Mouse (Mus musculus): ENCODE results near the gene Lrrc74a. TPM values are rescaled to one million over a fixed set of nuclear protein-coding genes. Genes with fewer than 3 reads are reported as not detected.

Gene Lrrc74a
- total RNA-seq, 2 experiments from 2014 or later: not detected

- no peak for DNase-seq
These were observed 70.7 kb downstream of the Lrrc74a start for GRCm38 (mm10) chr12:86804857-86805256.

GRCm38 (mm10) chr12:86805315-86805714 lies 71.1 kb downstream of the Lrrc74a start:
- no peak for DNase-seq

DNA sequence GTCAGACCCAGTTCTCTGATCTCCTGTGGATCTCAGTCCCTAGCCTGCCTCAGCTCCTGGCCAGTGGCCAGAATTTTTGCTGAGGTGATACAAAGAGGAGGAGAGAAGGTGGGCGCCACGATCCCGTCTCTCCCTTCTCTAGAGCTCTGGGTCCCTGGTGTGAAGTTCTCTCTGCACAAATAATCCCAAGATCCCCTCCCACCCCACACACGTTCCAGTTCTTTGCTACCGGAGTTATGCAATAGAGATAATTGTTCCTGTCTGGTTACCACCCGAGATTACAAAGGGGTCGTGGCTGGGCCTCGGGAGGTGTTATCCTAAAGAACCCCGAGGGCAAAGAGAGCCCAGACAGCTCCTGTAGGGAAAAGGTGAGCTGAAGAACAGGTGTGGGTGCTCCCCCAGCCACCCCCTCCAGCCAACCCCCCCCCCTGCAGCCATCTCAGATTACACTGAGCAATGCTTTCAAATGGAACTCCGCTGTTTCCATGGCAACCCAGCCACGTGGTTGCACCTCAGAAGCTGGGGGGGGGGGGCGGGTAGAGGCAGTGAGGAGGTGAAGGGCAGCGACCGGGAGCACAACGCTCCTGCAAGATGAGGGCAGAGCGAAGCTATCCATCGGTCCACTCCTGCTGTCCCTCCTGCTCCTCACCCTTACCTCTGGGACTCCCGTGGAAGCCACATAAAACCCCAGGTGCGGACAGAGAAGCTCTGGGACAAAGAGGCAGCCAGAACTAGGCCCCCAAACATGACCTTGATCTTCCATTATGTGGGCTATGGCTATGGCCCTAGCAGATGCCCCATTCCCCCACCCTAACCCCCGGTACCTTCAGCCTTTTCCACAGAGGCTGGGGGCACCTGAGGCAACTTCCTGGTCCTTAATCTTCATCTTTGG lies 72.1 kb downstream of the Lrrc74a start:
- DNase-seq: peak; percentile 61 to 77

- peak in 1 of 2 experiments; percentile 47 for DNase-seq
These were observed 73.0 kb downstream of the Lrrc74a start for GRCm38 (mm10) chr12:86806923-86807794.

GRCm38 (mm10) chr12:86807795-86808128 lies 73.6 kb downstream of the Lrrc74a start:
- DNase-seq: no peak

DNA sequence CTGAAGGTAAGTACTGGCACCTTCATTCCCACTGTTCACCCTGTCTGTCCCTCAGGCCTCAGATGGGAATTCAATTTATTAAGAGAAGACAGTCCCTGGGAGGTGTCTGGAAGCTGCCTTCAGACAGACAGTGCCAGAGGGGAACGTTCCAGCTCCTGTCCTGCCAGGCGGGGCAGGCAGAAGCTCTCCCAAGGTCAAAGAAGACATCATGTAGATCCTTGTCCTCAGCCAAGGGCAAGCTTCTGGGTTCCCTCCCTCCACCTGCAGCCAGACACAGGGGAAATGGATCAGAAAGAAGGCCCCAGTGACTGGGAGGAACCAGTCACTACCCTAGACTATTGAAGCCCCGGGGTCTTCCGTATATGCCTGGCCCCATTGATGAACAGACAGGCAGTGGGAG lies 74.7 kb downstream of the Lrrc74a start:
- peak; percentile 62 to 64 for DNase-seq

- DNase-seq: no peak
These were observed 75.9 kb downstream of the Lrrc74a start for GRCm38 (mm10) chr12:86810040-86810439.

GRCm38 (mm10) chr12:86810725-86811444 lies 76.7 kb downstream of the Lrrc74a start:
- DNase-seq: peak; percentile 71 to 79

DNA sequence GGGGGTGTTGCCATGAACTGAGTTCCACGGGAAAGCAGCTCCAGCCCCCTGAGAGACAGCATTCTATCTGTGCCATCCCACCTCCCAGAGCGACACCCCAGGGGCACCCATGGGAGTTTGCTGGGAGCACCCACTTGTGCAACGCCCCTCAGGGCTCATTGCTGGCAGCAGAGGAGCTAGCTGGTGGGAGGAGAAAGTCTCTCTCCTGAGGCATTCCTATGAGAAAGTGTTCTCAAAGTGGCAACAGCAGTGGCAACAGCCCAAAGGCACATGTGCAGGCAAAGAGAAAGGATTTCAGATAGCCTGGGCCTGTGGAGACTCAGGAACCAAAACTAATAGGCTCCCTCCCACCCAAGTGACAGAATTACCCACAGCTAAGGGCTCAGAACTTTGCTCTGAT lies 78.6 kb downstream of the Lrrc74a start:
- no peak for DNase-seq

Other genes with a start within 250 kb of the Lrrc74a start
- 1 to 10 TPM; 3.9 to 6.9 TPM for gene Vash1, start 55.7 kb upstream of the Lrrc74a start, total RNA-seq (2021)
- gene Angel1, start 7.9 kb upstream of the Lrrc74a start, total RNA-seq (2021): 1 to 10 TPM; 3.1 to 3.9 TPM
- gene Irf2bpl, start 150.4 kb downstream of the Lrrc74a start, total RNA-seq (2021): 10 to 100 TPM; 47.3 to 64.5 TPM
- 10 to 100 TPM; 24.4 to 24.7 TPM for gene Cipc, start 212.7 kb downstream of the Lrrc74a start, total RNA-seq (2021)

All from adrenal gland, postnatal 36 days (tissue).